Mouse (Mus musculus) retina, adult 2 months (tissue): Measurements from ENCODE around the gene Hdac7.
"Not testable (repeated sequence)": the region's sequence is repeated elsewhere in the genome, so short reads cannot be mapped to it uniquely, and the experiment has no call there.

ENCODE experiments used
- DNase-seq: peaks from one replicate; pipeline ENCODE4 v3.0.0-alpha.2; 2012; ENCODE audit warnings: low read depth, low spot score

Hdac7 gene

GRCm38 (mm10) chr15:97844037-97845034 lies at the start of gene Hdac7:
Hdac7 (minus strand) TSS chr15:97844502.
- DNase-seq = no peak

- DNase-seq = no peak
Measured at GRCm38 (mm10) chr15:97892506-97892905, 48.2 kb upstream of the Hdac7 start.

- no peak for DNase-seq
Measured at GRCm38 (mm10) chr15:97890450-97890849, 46.1 kb upstream of the Hdac7 start.

DNA sequence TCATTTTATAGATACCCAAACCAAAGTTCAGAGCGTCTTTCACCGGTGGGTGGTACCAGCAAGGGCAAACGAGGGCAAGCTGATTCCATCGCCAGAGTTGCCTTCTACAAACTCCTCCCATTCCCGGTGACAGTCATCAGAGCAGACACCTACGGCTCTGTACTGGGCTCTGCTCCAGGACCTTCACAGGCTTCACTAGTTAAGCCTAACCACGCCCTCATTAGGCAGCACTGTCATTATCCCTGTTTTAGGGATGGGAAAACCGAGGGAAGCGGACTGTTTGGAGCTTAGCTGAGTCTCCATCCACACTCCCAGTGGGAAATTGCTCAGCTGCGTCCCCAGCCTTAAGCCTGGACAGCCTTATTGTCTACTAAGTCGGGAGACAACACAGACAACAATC lies 45.7 kb upstream of the Hdac7 start:
- DNase-seq = no peak

DNA sequence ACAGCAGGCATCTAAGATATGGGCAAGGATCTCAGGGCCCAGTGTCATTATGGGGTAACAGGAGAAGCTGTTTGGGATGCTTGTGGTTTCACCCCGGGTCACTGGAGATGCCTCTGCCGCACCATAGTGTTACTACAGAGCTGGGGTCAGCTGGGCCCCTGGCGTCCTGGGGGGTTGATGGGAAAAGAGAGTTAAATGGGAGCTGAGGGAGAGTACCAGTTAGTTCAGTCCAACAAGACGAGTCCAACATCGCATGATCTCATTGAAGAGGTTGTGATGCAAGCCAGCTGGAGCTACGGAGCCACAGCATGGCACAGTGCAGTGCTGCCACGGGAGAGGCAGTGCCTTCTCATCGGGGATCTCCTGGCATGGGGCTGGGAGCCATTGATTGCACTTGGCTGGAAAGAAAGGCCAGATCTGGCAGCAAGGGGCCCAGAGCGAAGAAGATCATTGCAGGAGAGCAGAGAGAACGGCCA lies 43.3 kb upstream of the Hdac7 start:
- DNase-seq = no peak

- DNase-seq = no peak
Measured at GRCm38 (mm10) chr15:97881423-97881822, 37.1 kb upstream of the Hdac7 start.

DNA sequence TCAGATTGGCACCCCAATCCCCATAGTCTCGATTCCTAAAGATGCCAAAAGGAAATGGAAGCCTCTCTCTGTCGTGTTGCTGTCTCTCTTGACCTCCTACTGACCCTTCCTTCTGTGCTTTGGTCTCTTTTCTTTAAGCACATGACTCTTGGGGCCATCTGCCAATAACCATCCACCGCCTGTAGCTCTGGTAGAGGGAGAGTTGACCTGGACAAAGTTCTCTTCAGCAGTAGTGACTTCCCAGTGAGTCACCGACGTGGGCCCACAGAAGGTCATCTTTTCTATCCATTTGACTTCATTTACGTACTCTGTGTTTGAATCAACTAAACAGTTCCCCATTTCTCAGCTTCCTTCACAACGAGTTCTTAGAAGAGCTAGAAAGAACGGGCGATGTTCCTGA lies 36.1 kb upstream of the Hdac7 start:
- no peak for DNase-seq

- no peak for DNase-seq
Measured at GRCm38 (mm10) chr15:97878696-97879328, 34.5 kb upstream of the Hdac7 start.

DNA sequence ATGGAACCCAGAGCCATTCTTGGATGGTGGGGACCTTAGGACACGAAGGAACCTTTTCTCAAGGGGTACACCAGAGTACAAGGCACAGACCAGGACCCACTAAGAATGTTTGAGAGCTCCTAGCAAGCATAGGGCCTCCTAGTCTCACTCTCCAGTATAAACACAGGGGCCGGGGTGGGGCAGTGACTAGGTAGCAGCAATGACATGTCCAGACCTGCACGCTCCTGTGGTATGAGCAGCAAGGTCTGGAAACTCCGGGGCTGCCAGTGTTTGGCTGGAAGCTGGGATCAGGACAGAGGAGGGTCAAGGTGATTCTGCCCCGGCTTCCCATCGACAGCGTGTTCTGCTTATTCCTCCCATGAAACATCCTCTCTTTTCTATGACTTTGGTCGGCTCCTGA lies 31.5 kb upstream of the Hdac7 start:
- DNase-seq = no peak

- no peak for DNase-seq
Measured at GRCm38 (mm10) chr15:97873717-97874116, 29.4 kb upstream of the Hdac7 start.

GRCm38 (mm10) chr15:97872161-97872560 lies 27.9 kb upstream of the Hdac7 start:
- no peak for DNase-seq

DNA sequence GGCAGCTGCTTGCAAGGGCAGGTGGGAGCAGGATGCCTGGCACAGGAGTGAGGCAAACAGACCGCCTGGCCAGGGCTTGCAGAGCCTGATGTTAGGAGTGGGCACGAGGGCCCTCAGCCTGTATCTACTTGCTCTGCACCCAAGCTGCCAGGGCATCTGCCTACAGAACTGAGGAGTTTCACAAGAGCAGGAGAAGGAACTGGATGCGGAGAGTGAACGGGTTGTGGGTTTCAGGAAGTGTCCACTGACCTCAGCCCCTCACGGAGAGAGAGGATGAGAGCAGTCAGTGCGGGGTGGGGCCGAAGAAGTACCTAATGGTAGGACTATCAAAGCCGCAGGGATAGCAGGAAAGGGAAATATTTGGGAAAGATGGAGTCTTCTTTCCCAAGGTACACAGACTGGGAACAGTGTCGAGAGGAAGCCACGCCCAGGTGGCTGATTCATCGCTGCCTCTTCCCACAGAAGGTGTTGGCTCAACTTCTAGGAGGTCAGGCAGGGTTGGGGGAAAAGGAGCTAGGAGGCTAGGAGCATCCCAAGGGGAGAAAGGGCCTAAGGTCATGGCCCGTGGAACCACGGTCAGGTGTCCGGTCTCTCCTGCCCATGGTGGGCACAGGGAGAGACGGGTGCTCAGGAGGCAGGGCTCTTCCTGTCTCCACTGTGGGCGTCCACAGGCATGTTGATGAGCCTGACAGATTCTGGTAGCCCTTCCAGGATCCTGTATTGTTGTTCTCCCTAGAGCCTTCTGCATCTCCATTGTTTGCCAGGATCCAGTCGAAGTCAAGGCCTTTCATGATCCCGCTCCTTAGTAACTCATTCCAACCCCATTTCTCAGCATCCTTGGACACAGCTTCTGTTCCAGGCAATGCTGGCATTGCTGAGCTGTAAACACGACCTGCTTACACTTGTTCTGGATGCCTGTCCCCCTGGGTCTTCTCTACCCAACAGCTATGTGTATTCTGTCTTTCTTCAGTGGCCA lies 27.0 kb upstream of the Hdac7 start:
- no peak for DNase-seq

GRCm38 (mm10) chr15:97870116-97870515 lies 25.8 kb upstream of the Hdac7 start:
- not testable (repeated sequence) for DNase-seq

GRCm38 (mm10) chr15:97868985-97869384 lies 24.7 kb upstream of the Hdac7 start:
- no peak for DNase-seq

- DNase-seq = no peak
Measured at GRCm38 (mm10) chr15:97865988-97866387, 21.7 kb upstream of the Hdac7 start.

- no peak for DNase-seq
Measured at GRCm38 (mm10) chr15:97865175-97865574, 20.9 kb upstream of the Hdac7 start.

- no peak for DNase-seq
Measured at GRCm38 (mm10) chr15:97864361-97865045, 20.2 kb upstream of the Hdac7 start.

DNA sequence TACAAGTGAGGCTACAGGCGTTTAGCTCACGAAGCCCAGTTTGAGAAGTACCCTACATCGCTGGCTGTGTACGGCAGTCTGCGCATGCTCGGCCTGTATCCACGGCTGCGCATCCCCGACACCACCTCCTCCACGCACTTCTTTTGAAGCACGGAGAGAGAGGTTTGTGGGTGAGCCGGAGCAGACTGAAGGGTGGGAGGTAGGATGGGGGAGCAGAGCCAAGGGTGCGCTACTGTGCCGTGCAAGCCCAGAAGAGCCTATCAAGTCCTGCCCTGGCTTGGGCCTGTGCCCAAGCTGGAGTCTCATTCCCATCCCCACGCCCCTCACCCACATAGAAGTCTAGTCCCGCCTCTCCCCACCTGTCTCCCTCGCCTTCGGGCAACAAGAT lies 19.2 kb upstream of the Hdac7 start:
- no peak for DNase-seq

DNA sequence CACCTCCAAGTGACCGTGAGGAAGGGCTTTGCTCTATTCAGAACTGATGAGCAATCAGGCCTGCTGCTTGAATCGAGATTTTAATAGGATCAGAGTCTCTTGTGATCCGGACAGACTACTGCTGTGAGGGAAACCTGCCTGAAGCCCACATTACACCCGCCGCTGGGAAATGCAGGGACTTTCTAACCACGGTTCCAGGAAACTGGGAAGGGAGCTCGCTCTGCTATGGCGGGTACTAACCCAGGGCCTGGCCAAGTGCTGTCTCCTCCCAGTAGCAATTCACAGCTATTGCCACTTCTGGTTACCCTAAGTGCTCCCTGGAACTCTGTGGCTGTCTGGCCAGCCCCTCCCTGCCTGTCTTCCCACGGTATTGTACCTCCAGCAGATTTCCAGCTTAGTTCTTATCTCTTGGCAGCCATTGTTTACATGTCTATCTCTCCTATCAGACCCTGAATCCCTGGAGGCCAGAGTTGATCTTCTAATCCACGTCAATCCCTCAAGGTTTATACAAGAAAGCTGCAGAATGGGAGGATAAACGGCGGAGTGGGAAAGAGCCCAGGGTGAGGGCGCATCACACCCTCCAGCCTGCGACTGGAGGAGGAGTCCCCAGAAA lies 18.7 kb upstream of the Hdac7 start:
- no peak for DNase-seq

GRCm38 (mm10) chr15:97860353-97860752 lies 16.1 kb upstream of the Hdac7 start:
- DNase-seq = no peak

DNA sequence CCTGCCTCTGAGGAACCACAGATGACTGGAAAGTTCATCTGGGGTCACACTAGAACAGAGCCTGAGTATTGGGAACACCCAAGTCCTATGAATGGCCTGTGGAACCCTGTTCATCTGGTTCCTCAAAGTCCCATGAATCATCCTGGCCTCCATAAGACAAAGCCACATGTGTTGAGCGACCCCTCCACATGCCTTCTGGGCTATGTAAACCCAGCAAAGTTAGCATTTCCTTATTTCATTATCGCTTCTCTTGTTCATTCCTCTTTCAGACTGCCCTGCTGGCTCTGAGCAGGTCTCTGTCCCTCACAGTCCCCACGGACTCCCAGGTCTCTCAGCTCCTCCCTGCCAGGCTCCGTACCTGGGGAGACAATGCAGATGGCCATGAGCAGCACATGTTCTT lies 14.1 kb upstream of the Hdac7 start:
- no peak for DNase-seq
